Mouse (Mus musculus): ENCODE results near the gene Secisbp2l.

GRCm38 (mm10) chr2:125809551-125809950, 26.9 kb upstream of the Secisbp2l start:
- TF ChIP-seq CTCF (IDR thresholded peaks at IDR 0.05; ENCODE audit: insufficient read depth, low read depth, low read length), result no peak
- no peak for TF ChIP-seq POLR2A (IDR thresholded peaks at IDR 0.05; ENCODE audit: insufficient read depth, low read depth, low read length)
